Mouse (Mus musculus) spleen, adult 2 months (tissue): ENCODE results near the gene Tubg2.

Experiments used
- CTCF ChIP-seq: fragments of 200-500 bp; IDR thresholded peaks from 2 replicates; pipeline ENCODE4 v1.5.1; 2011; ENCODE audit warnings: mild to moderate bottlenecking, inconsistent platforms; ENCODE audit not compliant: insufficient read depth, insufficient read length, insufficient replicate concordance; ENCODE audit errors: extremely low read depth
- POLR2A ChIP-seq: fragments of 200-500 bp; IDR thresholded peaks from 2 replicates; pipeline ENCODE4 v1.6.1; 2011; ENCODE audit warnings: low read depth, low read length, inconsistent platforms

- TF ChIP-seq POLR2A (no peak), CTCF (no peak)
Measured at GRCm38 (mm10) chr11:101119131-101119760, 36.5 kb upstream of the Tubg2 start.
